Mouse (Mus musculus) limb, embryonic 15.5 days (tissue): Measurements from ENCODE around the gene Opcml. TPM values are rescaled to one million over a fixed set of nuclear protein-coding genes. Genes with fewer than 3 reads are reported as not detected.

ENCODE experiments used
- ATAC-seq: fragments of 200-750 bp; cut with Nextera tagmentation; 2 replicates; pipeline ENCODE4 v1.8.0; 2017; ENCODE audit warnings: low read depth, moderate TSS enrichment; ENCODE audit not compliant: insufficient number of reproducible peaks, low FRiP score, low TSS enrichment
- H3K27ac ChIP-seq: fragments of 300-500 bp; sonication (generic); 2 replicates; pipeline ENCODE4 v1.5.1; 2015; ENCODE audit warnings: moderate library complexity, mild to moderate bottlenecking, inconsistent platforms
- H3K27me3 ChIP-seq: fragments of 300-500 bp; sonication (generic); 2 replicates; pipeline ENCODE4 v1.6.1; 2015; ENCODE audit warnings: inconsistent platforms
- H3K36me3 ChIP-seq: fragments of 300-500 bp; sonication (generic); 2 replicates; pipeline ENCODE4 v1.6.1; 2015; ENCODE audit warnings: inconsistent platforms
- H3K4me1 ChIP-seq: fragments of 300-500 bp; sonication (generic); 2 replicates; pipeline ENCODE4 v1.6.1; 2015; ENCODE audit warnings: inconsistent platforms
- H3K4me2 ChIP-seq: fragments of 300-500 bp; sonication (generic); 2 replicates; pipeline ENCODE4 v1.6.1; 2015; ENCODE audit warnings: mild to moderate bottlenecking, inconsistent platforms
- H3K4me3 ChIP-seq: fragments of 300-500 bp; sonication (generic); 2 replicates; pipeline ENCODE4 v1.5.1; 2015; ENCODE audit warnings: mild to moderate bottlenecking, inconsistent platforms
- H3K9ac ChIP-seq: fragments of 300-500 bp; sonication (generic); 2 replicates; pipeline ENCODE4 v1.6.1; 2015; ENCODE audit warnings: inconsistent platforms
- H3K9me3 ChIP-seq: fragments of 300-500 bp; sonication (generic); 2 replicates; pipeline ENCODE4 v1.6.1; 2016; ENCODE audit warnings: inconsistent platforms
- WGBS: fragments of 180-500 bp; shearing (Covaris S2); methylation state at CpG from one replicate; pipeline ENCODE4 v1.1.7; 2015; 5-methylcytosine and 5-hydroxymethylcytosine counted together
- polyA plus RNA-seq: library from polyadenylated mRNA; unstranded; fragments of >200 nt; fragmentation: Nextera tagmentation; extraction: Ambion mirVana; gene quantifications from 2 replicates; pipeline ENCODE4 v1.2.1, GENCODE M21; 2015

The Opcml gene
- polyA plus RNA-seq, 1 experiment from 2014 or later = 4.9 TPM

DNA sequence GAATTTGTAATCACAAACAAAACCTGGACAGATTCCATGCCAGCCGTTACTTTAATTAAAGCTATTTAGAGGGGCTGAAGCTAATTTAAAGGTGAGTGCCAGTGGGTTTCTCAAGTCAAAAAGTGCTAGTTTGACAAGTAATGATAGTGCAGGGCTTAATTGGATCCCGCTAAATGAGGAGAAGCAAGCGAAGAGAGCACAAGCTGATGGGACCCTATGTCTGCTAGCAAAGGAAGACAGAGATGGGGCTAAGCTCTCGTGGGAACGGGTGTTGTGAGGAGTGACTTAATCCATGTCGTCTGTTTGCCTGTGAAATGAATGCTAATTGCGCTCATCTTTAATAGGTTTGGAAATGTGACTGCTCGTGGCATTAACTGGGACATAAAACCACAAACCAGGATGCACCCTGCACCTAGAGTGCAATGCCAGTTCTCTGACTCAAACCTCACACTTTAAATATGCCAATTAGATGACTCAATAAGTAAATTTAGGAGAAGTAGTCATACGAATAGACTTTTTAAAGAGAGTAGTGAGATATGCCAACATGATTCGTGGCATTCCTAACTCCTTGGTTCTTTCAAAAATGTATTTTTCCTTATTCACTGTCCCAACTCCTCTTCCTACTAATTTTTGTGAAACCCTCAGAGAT, 174.5 kb downstream of the Opcml start:
- Histone ChIP-seq H3K4me1 (peaks cover 3% of the 10 kb centered on the region; the same call in 1 of the 2 replicates), H3K36me3 (no peaks in the 10 kb centered on the region), H3K27me3 (no peaks in the 10 kb centered on the region), H3K27ac (no peak overlapping the region), H3K9me3 (no peaks in the 10 kb centered on the region), H3K4me3 (no peak overlapping the region), H3K9ac (no peak overlapping the region), H3K4me2 (no peak overlapping the region)
- WGBS = 64% methylated on average over 10 of the region's 10 CpGs
- ATAC-seq = no peak

DNA sequence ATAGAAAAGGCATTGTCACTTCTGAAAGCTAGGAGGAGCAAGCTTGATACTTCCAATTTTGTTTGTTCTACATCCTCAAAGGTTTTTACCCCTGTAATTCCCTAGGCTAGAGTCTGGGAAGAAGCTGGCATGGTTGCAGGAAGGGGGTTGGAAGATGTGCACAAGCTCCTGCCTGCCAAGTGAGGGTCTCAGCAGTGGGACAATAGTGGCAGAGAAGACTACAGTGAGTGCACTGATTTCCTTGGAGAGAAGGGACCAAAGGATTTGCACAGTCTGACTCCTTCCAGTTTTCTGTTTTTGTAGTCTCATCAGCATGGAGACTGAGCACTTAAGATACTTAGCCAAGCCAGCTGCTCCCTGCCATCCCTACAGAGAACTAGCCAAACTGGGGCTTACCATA, 177.7 kb downstream of the Opcml start:
- Histone ChIP-seq H3K4me3 (no peak overlapping the region), H3K4me1 (no peaks in the 10 kb centered on the region), H3K9me3 (no peaks in the 10 kb centered on the region), H3K36me3 (no peaks in the 10 kb centered on the region), H3K27ac (no peak overlapping the region), H3K4me2 (no peak overlapping the region), H3K9ac (no peak overlapping the region), H3K27me3 (no peaks in the 10 kb centered on the region)
- no peak for ATAC-seq

DNA sequence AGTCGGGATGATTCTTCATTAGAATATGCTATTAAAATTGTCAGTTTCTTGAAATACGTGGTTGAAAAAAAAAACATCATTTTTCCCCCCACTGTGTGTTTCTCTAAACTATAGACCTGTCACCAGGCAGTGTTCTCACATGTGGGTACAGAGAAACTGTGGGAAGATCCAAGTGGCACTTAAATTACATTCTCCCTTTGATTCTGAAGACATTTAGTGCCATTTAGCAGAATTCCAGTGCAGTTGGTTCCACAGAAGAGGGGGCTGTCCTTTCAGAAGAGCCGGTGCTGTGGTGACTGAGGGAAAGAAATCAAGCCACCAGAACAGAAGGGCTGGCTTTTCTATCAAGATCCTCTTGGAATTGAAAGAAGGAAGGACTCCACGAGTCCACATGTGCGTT, 181.7 kb downstream of the Opcml start:
- no peak for ATAC-seq
- Histone ChIP-seq H3K9ac (no peak overlapping the region), H3K27me3 (no peaks in the 10 kb centered on the region), H3K4me2 (no peak overlapping the region), H3K27ac (no peak overlapping the region), H3K4me3 (no peak overlapping the region), H3K36me3 (no peaks in the 10 kb centered on the region), H3K4me1 (no peaks in the 10 kb centered on the region), H3K9me3 (no peaks in the 10 kb centered on the region)
- WGBS = 63% methylated on average over 5 of the region's 5 CpGs

DNA sequence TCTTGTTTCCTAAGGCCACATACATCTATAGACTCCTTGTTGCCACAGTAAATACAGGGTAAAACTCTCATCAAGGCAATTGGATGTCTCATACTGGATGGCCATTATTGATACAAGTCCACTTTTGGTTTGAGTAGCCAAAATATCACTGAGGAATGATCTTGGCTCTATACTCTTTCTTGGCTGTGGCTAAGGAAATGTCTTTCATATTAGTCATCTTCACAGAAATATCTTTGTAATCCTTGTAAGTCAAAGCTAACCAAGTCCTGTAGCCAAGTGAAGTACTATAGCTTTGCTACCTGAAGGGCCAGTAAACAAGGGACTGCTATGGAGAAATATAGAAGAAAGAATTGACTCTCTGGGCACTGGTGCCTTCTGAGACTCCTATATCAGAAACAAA, 192.0 kb downstream of the Opcml start:
- no peaks in the 10 kb centered on the region for H3K9me3 ChIP-seq

DNA sequence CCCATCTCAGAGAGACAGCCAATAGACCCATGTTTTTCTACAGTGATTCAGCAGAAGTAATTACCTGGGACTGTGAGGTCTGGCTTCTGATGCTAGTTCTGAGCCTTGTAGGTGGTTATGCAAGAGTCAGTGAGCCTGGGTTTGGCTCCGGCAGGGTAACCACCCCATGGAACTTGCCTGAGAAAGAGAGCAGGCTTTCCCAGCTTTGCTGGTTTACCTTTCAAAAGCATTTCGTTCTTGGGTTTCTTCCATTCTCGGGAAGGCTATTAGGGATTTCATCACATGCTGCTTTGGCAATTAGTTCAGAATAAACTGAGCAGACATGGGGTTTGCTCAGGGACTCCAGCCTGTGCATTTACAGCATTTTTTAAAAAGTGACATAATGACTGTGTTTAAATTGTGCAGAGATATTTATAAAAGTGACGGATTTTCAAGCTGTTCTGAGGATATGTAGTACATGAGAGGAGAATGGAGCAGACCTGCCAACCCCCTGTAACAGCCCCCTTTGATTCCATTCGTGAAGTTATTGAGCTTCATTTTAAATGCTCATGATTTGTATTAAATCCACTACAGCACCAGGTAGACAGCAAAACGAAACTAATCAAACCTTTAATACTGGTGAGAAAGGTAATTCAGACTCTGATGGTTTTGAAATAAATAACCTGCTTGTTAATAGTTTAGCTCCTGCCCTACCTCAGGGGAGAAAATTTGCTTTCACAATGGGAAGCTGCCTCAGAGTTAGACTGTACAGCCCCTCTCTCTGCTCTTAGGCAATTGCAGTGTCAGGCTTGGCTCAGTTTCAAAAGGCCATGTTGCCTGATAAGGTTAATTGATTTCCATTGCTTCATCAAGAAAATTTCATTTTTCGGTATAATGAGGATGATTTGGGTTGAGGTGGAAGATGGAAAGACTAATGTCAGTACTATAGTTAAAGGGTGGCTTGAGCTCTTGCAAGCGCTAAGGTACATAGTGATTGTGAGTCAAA, 196.3 kb downstream of the Opcml start:
- Histone ChIP-seq H3K27ac (no peak overlapping the region), H3K27me3 (no peaks in the 10 kb centered on the region), H3K9me3 (no peaks in the 10 kb centered on the region), H3K4me1 (no peaks in the 10 kb centered on the region), H3K36me3 (no peaks in the 10 kb centered on the region), H3K4me2 (no peak overlapping the region), H3K9ac (no peak overlapping the region), H3K4me3 (no peak overlapping the region)
- 58% methylated on average over 8 of the region's 8 CpGs for WGBS
- ATAC-seq = no peak

More for the DNA sequence above, 192.0 kb downstream of the Opcml start:
- no peaks in the 10 kb centered on the region for H3K27me3 ChIP-seq
- no peak overlapping the region for H3K27ac ChIP-seq
- no peak for ATAC-seq
- H3K4me3 ChIP-seq = no peak overlapping the region
- no peak overlapping the region for H3K9ac ChIP-seq
- H3K36me3 ChIP-seq = no peaks in the 10 kb centered on the region
- H3K4me2 ChIP-seq = no peak overlapping the region
- no peaks in the 10 kb centered on the region for H3K4me1 ChIP-seq

DNA sequence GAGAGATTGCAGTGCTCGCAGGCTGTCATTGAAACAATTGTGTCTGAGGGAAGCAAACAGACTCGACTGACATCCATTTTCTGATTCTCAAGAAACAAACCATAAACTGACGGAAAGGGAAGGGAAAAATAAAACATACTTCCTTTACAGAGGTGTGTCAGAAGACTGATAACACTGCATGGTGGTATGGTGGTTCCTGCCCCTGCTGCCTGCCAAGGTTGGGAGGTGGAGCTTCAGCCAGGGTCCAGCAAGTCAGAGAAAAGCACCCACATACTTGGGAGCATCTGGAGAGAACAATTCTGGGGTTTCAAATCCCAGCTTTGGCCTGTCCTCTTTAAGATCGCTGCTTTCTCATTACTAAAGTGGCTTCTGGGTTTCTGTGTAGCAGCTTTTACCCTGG, 201.0 kb downstream of the Opcml start:
- Histone ChIP-seq H3K27ac (no peak overlapping the region), H3K4me1 (no peaks in the 10 kb centered on the region), H3K27me3 (no peaks in the 10 kb centered on the region), H3K36me3 (no peaks in the 10 kb centered on the region), H3K4me3 (no peak overlapping the region), H3K9ac (no peak overlapping the region), H3K4me2 (no peak overlapping the region), H3K9me3 (no peaks in the 10 kb centered on the region)
- WGBS = 80% methylated on average over 4 of the region's 4 CpGs
- no peak for ATAC-seq

DNA sequence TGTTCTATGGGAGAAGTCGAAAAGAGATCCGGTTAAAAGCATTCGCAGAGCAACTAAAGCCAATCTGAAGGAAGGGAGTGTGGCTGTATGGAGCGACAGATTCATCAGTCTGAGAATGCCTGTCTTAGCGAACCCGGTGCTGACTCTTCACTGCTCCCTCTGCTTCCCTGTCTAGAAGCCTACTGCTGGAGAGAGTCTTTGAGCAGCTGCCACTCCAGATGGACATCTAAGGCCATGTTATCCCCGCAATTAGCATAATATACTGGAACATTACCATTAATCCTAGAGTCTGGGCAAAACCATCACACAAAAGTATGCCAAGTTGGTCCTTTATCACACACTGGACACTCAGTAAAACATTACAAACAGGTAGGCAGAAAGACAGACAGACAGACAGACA, 206.0 kb downstream of the Opcml start:
- H3K9ac ChIP-seq = no peak overlapping the region
- H3K27ac ChIP-seq = no peak overlapping the region
- no peaks in the 10 kb centered on the region for H3K36me3 ChIP-seq
- no peak overlapping the region for H3K4me2 ChIP-seq
- 88% methylated on average over 7 of the region's 7 CpGs for WGBS
- no peak overlapping the region for H3K4me3 ChIP-seq
- no peak for ATAC-seq
- H3K4me1 ChIP-seq = no peaks in the 10 kb centered on the region
- no peaks in the 10 kb centered on the region for H3K9me3 ChIP-seq
- H3K27me3 ChIP-seq = no peaks in the 10 kb centered on the region

DNA sequence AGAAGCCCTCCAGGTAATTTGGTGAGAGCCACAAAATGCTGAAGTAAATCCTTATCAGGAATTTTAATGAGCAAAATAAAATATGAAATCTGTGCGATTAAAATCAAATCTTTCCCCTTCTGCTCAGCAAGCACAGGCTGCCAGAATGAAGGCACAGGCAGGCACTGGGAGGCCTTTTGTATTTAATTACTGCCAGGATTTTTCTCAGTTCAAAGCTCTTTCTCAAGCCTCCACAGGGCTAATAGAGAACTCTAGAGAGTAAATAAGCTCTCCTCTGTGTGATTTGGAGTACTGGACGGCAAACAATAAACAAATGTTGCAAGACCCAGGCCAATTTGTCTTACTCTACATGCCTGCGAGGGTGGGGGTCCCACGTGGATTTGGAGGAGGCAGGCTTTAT, 208.2 kb downstream of the Opcml start:
- Histone ChIP-seq H3K4me2 (no peak overlapping the region), H3K4me1 (no peaks in the 10 kb centered on the region), H3K9ac (no peak overlapping the region), H3K36me3 (no peaks in the 10 kb centered on the region), H3K4me3 (no peak overlapping the region), H3K9me3 (no peaks in the 10 kb centered on the region), H3K27ac (no peak overlapping the region), H3K27me3 (no peaks in the 10 kb centered on the region)
- 33% methylated on average over 4 of the region's 4 CpGs for WGBS
- ATAC-seq = no peak

DNA sequence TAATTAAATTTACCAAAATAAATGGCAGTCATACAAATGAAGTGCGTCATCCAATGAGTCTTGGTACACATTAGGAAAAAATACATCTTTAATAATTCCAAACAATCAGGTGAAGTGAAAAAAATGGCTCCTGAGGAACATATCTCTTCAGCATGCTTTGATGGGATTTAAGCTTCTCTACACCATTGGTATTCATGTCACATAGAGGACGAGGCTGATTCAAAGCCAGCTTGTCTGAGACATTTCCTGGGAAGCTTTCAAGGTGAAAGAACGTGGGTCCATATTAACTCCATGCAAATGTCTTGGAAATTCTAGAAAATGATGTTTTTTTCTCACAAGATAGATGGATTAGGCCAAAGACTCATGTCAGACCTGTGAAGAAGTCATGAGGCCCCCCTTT, 212.6 kb downstream of the Opcml start:
- Histone ChIP-seq H3K9me3 (no peaks in the 10 kb centered on the region; the same call in 1 of the 2 replicates), H3K27ac (no peak overlapping the region), H3K4me1 (no peaks in the 10 kb centered on the region), H3K4me2 (no peak overlapping the region), H3K9ac (no peak overlapping the region), H3K27me3 (no peaks in the 10 kb centered on the region), H3K4me3 (no peak overlapping the region), H3K36me3 (no peaks in the 10 kb centered on the region)
- no peak for ATAC-seq
- 77% methylated on average over 3 of the region's 3 CpGs for WGBS

DNA sequence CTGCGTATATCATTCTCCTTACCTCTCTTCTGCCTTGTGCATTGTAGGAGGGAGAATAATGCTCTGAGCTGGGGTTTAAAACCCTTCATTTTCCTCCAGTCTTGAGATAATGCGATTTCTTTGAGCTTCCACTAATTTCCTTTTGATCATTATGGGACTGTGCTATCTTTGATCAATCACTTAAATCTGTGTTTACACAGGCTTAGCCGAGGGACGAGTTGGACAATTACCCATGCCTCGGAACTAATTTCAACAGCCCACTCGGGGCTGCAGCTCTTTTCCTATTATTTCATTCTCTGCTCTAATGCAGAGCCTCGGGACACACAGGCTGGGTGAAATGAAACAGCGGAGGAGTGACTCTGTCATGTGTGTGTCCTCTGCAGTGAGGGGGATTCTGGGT, 220.9 kb downstream of the Opcml start:
- no peak for ATAC-seq
- no peak overlapping the region for H3K4me3 ChIP-seq
- no peak overlapping the region for H3K9ac ChIP-seq
- no peak overlapping the region for H3K4me2 ChIP-seq
- no peaks in the 10 kb centered on the region for H3K4me1 ChIP-seq
- no peaks in the 10 kb centered on the region for H3K36me3 ChIP-seq
- H3K9me3 ChIP-seq = no peaks in the 10 kb centered on the region
- H3K27ac ChIP-seq = no peak overlapping the region
- no peaks in the 10 kb centered on the region for H3K27me3 ChIP-seq
- WGBS = 53% methylated on average over 8 of the region's 8 CpGs

DNA sequence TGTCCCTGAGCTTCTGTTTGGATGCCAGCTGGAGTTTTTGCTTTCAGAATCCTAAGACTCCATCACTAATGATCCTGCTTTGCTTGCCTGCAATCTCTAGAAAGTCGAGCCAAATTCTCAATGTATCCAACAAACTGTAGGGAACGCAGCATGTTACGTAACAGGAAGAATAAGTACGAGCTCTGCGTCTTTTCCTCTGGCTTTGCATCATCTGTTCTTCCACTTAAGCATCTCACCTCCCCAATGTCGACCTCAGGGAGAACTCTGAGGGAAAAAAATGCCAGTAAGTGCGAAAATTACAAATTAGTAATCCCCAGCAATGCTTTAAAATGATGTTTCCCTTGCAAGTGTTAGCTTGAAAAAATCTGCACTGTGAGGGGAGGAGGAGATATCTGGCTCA, 222.1 kb downstream of the Opcml start:
- Histone ChIP-seq H3K4me1 (no peaks in the 10 kb centered on the region), H3K4me3 (no peak overlapping the region), H3K36me3 (no peaks in the 10 kb centered on the region), H3K9me3 (no peaks in the 10 kb centered on the region), H3K4me2 (no peak overlapping the region), H3K9ac (no peak overlapping the region), H3K27ac (no peak overlapping the region), H3K27me3 (no peaks in the 10 kb centered on the region)
- ATAC-seq = no peak
- 50% methylated on average over 7 of the region's 7 CpGs for WGBS

DNA sequence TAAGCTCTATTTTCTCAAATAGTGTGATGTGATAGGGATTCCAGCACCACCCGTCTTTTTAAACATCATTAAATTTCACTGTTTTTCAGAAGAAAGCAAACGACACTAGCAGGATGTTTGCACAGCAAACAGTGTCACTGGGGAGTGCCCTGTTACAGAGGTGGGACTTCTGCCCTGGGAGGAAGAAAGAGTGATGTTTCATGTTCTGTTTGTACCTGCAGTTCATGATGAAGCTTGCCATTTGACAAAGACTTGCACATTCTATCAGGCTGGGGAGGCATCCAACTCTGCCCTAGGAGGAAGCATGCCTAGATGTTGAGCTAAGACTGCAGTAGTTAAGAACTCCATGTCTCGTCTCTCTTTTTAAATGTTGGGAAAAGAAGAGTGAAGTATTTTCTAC, 222.6 kb downstream of the Opcml start:
- ATAC-seq = no peak
- Histone ChIP-seq H3K4me1 (no peaks in the 10 kb centered on the region), H3K36me3 (no peaks in the 10 kb centered on the region), H3K4me2 (no peak overlapping the region), H3K9ac (no peak overlapping the region), H3K27ac (no peak overlapping the region), H3K27me3 (no peaks in the 10 kb centered on the region), H3K4me3 (no peak overlapping the region), H3K9me3 (no peaks in the 10 kb centered on the region)
- 38% methylated on average over 3 of the region's 3 CpGs for WGBS
